Mouse (Mus musculus) small intestine, adult 2 months (tissue): ENCODE results near the gene Cables2.

Experiments
- CTCF ChIP-seq: fragments of 200-500 bp; IDR thresholded peaks from 2 replicates; pipeline ENCODE4 v1.5.1; 2012; ENCODE audit warnings: low read depth, mild to moderate bottlenecking, control low read depth, inconsistent platforms, low read length, moderate library complexity, mixed read lengths; ENCODE audit not compliant: insufficient replicate concordance, insufficient read length; ENCODE audit errors: extremely low read depth
- POLR2A ChIP-seq: fragments of 200-500 bp; IDR thresholded peaks from 2 replicates; pipeline ENCODE4 v1.6.1; 2012; ENCODE audit warnings: low read depth, mild to moderate bottlenecking, control low read depth, inconsistent platforms, low read length, moderate library complexity

GRCm38 (mm10) chr2:180288966-180289365, 15.7 kb upstream of the Cables2 start:
- TF ChIP-seq CTCF (no peak), POLR2A (no peak)
